Mouse (Mus musculus) gastrocnemius, postnatal 14 days (tissue): ENCODE measurements around the gene Aldoc. TPM values are rescaled to one million over a fixed set of nuclear protein-coding genes. Genes with fewer than 3 reads are reported as not detected.

Source experiments
- DNase-seq: peaks from one replicate; pipeline ENCODE4 v3.0.0; 2021; ENCODE audit warnings: mixed read lengths
- intact Hi-C: fragments of 180-260 bp; cut with DNase I; formaldehyde crosslinking; loops from one replicate; pipeline ENCODE4 v1.15.1; 2025; ENCODE audit warnings: low total_unique reads
- total RNA-seq, 2 experiments: library from RNA; stranded (reverse); gene quantifications; 2 replicates each; pipeline ENCODE4 v1.2.3; 2021

Gene Aldoc
- total RNA-seq, 2 experiments from 2014 or later, result 1.5 to 2.1 TPM

- intact Hi-C loops, result no loop called here
- no peak for DNase-seq
Measured at GRCm38 (mm10) chr11:78354905-78355304, 32.1 kb downstream of the Aldoc start.

GRCm38 (mm10) chr11:78355471-78356238 lies 32.9 kb downstream of the Aldoc start:
- peak; percentile 67 for DNase-seq
- intact Hi-C loops, result no loop called here

GRCm38 (mm10) chr11:78358330-78359007 lies 35.7 kb downstream of the Aldoc start:
- intact Hi-C loops, result no loop called here
- DNase-seq, result no peak

GRCm38 (mm10) chr11:78360125-78360788 lies 37.5 kb downstream of the Aldoc start:
- peak; percentile 70 for DNase-seq
- intact Hi-C loops, result loop anchor here (2.0 kb wide), 1 partner anchor 35 kb away; no protein-coding TSS in a partner anchor

GRCm38 (mm10) chr11:78360789-78361131 lies 38.0 kb downstream of the Aldoc start:
- intact Hi-C loops, result loop anchor here (2.0 kb wide), 1 partner anchor 34 kb away; no protein-coding TSS in a partner anchor
- no peak for DNase-seq

- intact Hi-C loops, result no loop called here
- no peak for DNase-seq
Measured at GRCm38 (mm10) chr11:78363309-78364007, 40.7 kb downstream of the Aldoc start.

GRCm38 (mm10) chr11:78364103-78364502 lies 41.3 kb downstream of the Aldoc start:
- intact Hi-C loops, result no loop called here
- no peak for DNase-seq

GRCm38 (mm10) chr11:78367456-78368225 lies 44.9 kb downstream of the Aldoc start:
- intact Hi-C loops, result no loop called here
- DNase-seq, result no peak

GRCm38 (mm10) chr11:78370389-78370788 lies 47.6 kb downstream of the Aldoc start:
- no peak for DNase-seq
- intact Hi-C loops, result no loop called here

- DNase-seq, result no peak
- intact Hi-C loops, result no loop called here
Measured at GRCm38 (mm10) chr11:78371711-78372110, 48.9 kb downstream of the Aldoc start.

GRCm38 (mm10) chr11:78372166-78372565 lies 49.4 kb downstream of the Aldoc start:
- DNase-seq, result no peak
- intact Hi-C loops, result no loop called here

- DNase-seq, result peak; percentile 67
Measured at GRCm38 (mm10) chr11:78372610-78373009, 49.8 kb downstream of the Aldoc start.

GRCm38 (mm10) chr11:78374147-78374546 lies 51.4 kb downstream of the Aldoc start:
- no peak for DNase-seq

More at GRCm38 (mm10) chr11:78372610-78373009, 49.8 kb downstream of the Aldoc start:
- intact Hi-C loops, result no loop called here

More at GRCm38 (mm10) chr11:78374147-78374546, 51.4 kb downstream of the Aldoc start:
- intact Hi-C loops, result no loop called here

Other genes starting within 250 kb of the Aldoc start
- gene Eral1, start 242.6 kb upstream of the Aldoc start, total RNA-seq, result 10 to 100 TPM; 18.9 to 22.2 TPM
- 1 to 10 TPM; 6.5 to 7.4 TPM for gene Fam222b, start 228.3 kb upstream of the Aldoc start, total RNA-seq
- 10 to 100 TPM in 1 of 2 experiments, 1 to 10 TPM in 1; 7.6 to 10.2 TPM for gene Traf4, start 157.4 kb upstream of the Aldoc start, total RNA-seq
- gene Nek8, start 146.3 kb upstream of the Aldoc start, total RNA-seq, result 1 to 10 TPM; 1.4 to 2.1 TPM
- 1 to 10 TPM; 3.5 to 4.4 TPM for gene Tlcd1, start 146.3 kb upstream of the Aldoc start, total RNA-seq
- 1,000 to 10,000 TPM; 1,019 to 1,174 TPM for gene Rpl23a, start 139.4 kb upstream of the Aldoc start, total RNA-seq
- gene Rab34, start 134.5 kb upstream of the Aldoc start, total RNA-seq, result 10 to 100 TPM; 10.2 to 14.1 TPM
- gene Proca1, start 129.6 kb upstream of the Aldoc start, total RNA-seq, result under 1 TPM; 0.47 to 0.92 TPM
- 10 to 100 TPM; 45.1 to 47.5 TPM for gene Sdf2, start 77.2 kb upstream of the Aldoc start, total RNA-seq
- gene Supt6, start 77.0 kb upstream of the Aldoc start, total RNA-seq, result 10 to 100 TPM; 25.9 to 26.0 TPM
- gene 2610507B11Rik, start 61.2 kb upstream of the Aldoc start, total RNA-seq, result 100 to 1,000 TPM; 157 to 161 TPM
- gene BC030499, start 32.1 kb upstream of the Aldoc start, total RNA-seq, result under 1 TPM; 0.31 to 0.62 TPM
- 1 to 10 TPM; 5.3 TPM for gene Spag5, start 21.4 kb upstream of the Aldoc start, total RNA-seq
- 10 to 100 TPM; 23.1 to 25.1 TPM for gene Pigs, start 5.4 kb downstream of the Aldoc start, total RNA-seq
- gene Unc119, start 20.5 kb downstream of the Aldoc start, total RNA-seq, result 10 to 100 TPM; 16.1 to 17.8 TPM
- gene Foxn1, start 63.6 kb downstream of the Aldoc start, total RNA-seq, result not detected
- gene Slc13a2, start 99.2 kb downstream of the Aldoc start, total RNA-seq, result not detected
- 1 to 10 TPM in 1 of 2 experiments, under 1 TPM in 1; 0.95 to 2.1 TPM for gene Slc46a1, start 142.7 kb downstream of the Aldoc start, total RNA-seq
- gene Sarm1, start 174.8 kb downstream of the Aldoc start, total RNA-seq, result under 1 TPM; 0.55 to 0.72 TPM
- 10 to 100 TPM; 24.3 to 31.5 TPM for gene Vtn, start 176.1 kb downstream of the Aldoc start, total RNA-seq
- gene Sebox, start 180.5 kb downstream of the Aldoc start, total RNA-seq, result not detected
- gene Tmem199, start 189.2 kb downstream of the Aldoc start, total RNA-seq, result 10 to 100 TPM; 13.4 to 15.0 TPM
- gene Poldip2, start 189.2 kb downstream of the Aldoc start, total RNA-seq, result 100 to 1,000 TPM; 102 to 113 TPM
- gene Tnfaip1, start 213.4 kb downstream of the Aldoc start, total RNA-seq, result 10 to 100 TPM; 33.7 to 36.5 TPM
- 10 to 100 TPM; 18.0 to 25.1 TPM for gene Ift20, start 213.4 kb downstream of the Aldoc start, total RNA-seq
- gene Tmem97, start 227.8 kb downstream of the Aldoc start, total RNA-seq, result 1 to 10 TPM; 5.4 to 9.7 TPM